Mouse (Mus musculus) ES-E14 (cell line): ENCODE measurements at regions not wholly inside any gene's neighbourhood (a gene's known extent, or its start where the extent isn't known, plus 50 kb on each side); places are given as distances from the start of the nearest gene placed in this dataset.
A peak's percentile ranks its signal among the peaks of the same experiment; 100 is the strongest.

Experiments used
- CHD2 ChIP-seq: IDR thresholded peaks from 2 replicates; pipeline ENCODE4 v1.6.1; 2014; ENCODE audit warnings: mild to moderate bottlenecking, low read depth, low read length, inconsistent platforms
- HCFC1 ChIP-seq: IDR thresholded peaks from 2 replicates; pipeline ENCODE4 v1.6.1; 2012; ENCODE audit warnings: low read length, inconsistent platforms, borderline replicate concordance; ENCODE audit not compliant: insufficient read depth
- MAFK ChIP-seq: IDR thresholded peaks from 2 replicates; pipeline ENCODE4 v1.6.1; 2014; ENCODE audit warnings: mild to moderate bottlenecking, low read depth, low read length, inconsistent platforms; ENCODE audit not compliant: insufficient read depth
- ZC3H11A ChIP-seq: IDR thresholded peaks from 2 replicates; pipeline ENCODE4 v1.6.1; 2012; ENCODE audit warnings: low read depth, mild to moderate bottlenecking, inconsistent platforms, low read length, borderline replicate concordance
- ZNF384 ChIP-seq: IDR thresholded peaks from 2 replicates; pipeline ENCODE4 v1.6.1; 2012; ENCODE audit warnings: low read depth, low read length, inconsistent platforms

DNA sequence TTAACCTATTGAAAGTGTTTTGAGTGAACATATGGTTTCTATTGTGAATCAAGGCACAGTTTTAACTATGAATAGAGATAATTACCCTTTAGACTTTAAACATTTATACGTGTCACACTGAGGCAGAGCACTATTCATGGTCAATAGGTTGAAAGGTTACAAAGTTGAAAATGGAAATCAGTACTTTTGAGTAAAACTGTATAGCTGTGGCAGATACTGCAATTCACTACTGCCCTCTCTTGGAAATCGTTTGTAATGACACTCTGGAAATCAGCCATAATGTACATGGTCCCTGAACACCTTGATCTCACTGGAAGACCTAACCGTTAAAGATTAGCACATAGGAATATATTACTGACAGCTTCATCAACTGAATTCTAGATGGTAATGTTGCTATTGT, 215.3 kb upstream of the Adgrl4 start:
- TF ChIP-seq MAFK (no peak), HCFC1 (no peak), ZNF384 (no peak), CHD2 (no peak), ZC3H11A (0 out of 2 replicates have a peak, but pooled peaks have one; percentile 45)
